Mouse (Mus musculus) hindbrain, embryonic 15.5 days (tissue): ENCODE results near the gene Man2a2. TPM values are rescaled to one million over a fixed set of nuclear protein-coding genes. Genes with fewer than 3 reads are reported as not detected.
A peak's percentile ranks its signal among the peaks of the same experiment; 100 is the strongest.

Experiments used
- ATAC-seq: fragments of 200-750 bp; cut with Nextera tagmentation; 2 replicates; pipeline ENCODE4 v1.8.0; 2017; ENCODE audit warnings: low read depth, moderate number of reproducible peaks, moderate TSS enrichment; ENCODE audit not compliant: low FRiP score
- H3K27ac ChIP-seq: fragments of 300-500 bp; sonication (generic); replicated peaks from 2 replicates; pipeline ENCODE4 v1.5.1; 2015; ENCODE audit warnings: mild to moderate bottlenecking, inconsistent platforms
- H3K27me3 ChIP-seq: fragments of 300-500 bp; sonication (generic); 2 replicates; pipeline ENCODE4 v1.6.1; 2015; ENCODE audit warnings: control low read depth, inconsistent platforms
- H3K36me3 ChIP-seq: fragments of 300-500 bp; sonication (generic); 2 replicates; pipeline ENCODE4 v1.6.1; 2015; ENCODE audit warnings: control low read depth, inconsistent platforms
- H3K4me1 ChIP-seq: fragments of 300-500 bp; sonication (generic); replicated peaks from 2 replicates; pipeline ENCODE4 v1.6.1; 2015; ENCODE audit warnings: control low read depth, inconsistent platforms
- H3K4me2 ChIP-seq: fragments of 300-500 bp; sonication (generic); 2 replicates; pipeline ENCODE4 v1.6.1; 2015; ENCODE audit warnings: moderate library complexity, mild to moderate bottlenecking, inconsistent platforms
- H3K4me3 ChIP-seq: fragments of 300-500 bp; sonication (generic); 2 replicates; pipeline ENCODE4 v1.5.1; 2015; ENCODE audit warnings: mild to moderate bottlenecking, inconsistent platforms
- H3K9ac ChIP-seq: fragments of 300-500 bp; sonication (generic); 2 replicates; pipeline ENCODE4 v1.6.1; 2015; ENCODE audit warnings: inconsistent platforms
- H3K9me3 ChIP-seq: fragments of 300-500 bp; sonication (generic); 2 replicates; pipeline ENCODE4 v1.6.1; 2016; ENCODE audit warnings: control low read depth, inconsistent platforms
- WGBS: fragments of 180-500 bp; shearing (Covaris S2); methylation state at CpG from one replicate; pipeline ENCODE4 v1.1.7; 2015; 5-methylcytosine and 5-hydroxymethylcytosine counted together
- polyA plus RNA-seq: library from polyadenylated mRNA; unstranded; fragments of >200 nt; fragmentation: Nextera tagmentation; extraction: Ambion mirVana; gene quantifications from 2 replicates; pipeline ENCODE4 v1.2.1, GENCODE M21; 2015

The Man2a2 gene
- polyA plus RNA-seq, 1 experiment from 2014 or later: 26.5 TPM

DNA sequence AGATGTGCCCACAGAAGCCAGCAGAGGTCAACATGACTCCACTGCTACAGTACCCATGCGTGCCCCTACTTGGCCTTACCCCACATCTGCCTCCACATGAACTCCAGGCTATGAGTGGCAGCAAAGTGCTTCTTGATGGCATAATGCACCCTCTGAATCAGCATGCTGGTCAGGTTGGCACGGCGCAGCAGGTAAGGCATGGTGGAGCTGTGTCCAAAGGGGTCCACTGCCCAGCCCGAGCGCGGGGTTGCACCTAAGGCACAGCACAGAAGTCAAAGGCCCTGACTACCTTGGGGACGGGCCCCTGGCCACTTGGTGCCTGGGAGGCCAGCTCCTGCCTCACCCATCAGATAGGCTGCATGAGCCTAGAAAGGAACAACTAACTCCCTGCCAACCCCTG is 3.9 kb downstream of the Man2a2 start:
- peaks cover 14% of the 10 kb centered on the region for H3K4me1 ChIP-seq
- H3K4me2 ChIP-seq: no peak overlapping the region
- no peak for ATAC-seq
- H3K9me3 ChIP-seq: no peaks in the 10 kb centered on the region
- no peaks in the 10 kb centered on the region for H3K27me3 ChIP-seq
- 96% methylated on average over 7 of the region's 7 CpGs for WGBS
- H3K36me3 ChIP-seq: peaks cover 46% of the 10 kb centered on the region
- H3K4me3 ChIP-seq: no peak overlapping the region
- H3K9ac ChIP-seq: no peak overlapping the region
- no peak overlapping the region for H3K27ac ChIP-seq

- ATAC-seq: no peak
- H3K27ac ChIP-seq: no peak overlapping the region
- no peak overlapping the region for H3K4me3 ChIP-seq
- WGBS: 83% methylated on average over 2 of the region's 2 CpGs
- H3K27me3 ChIP-seq: no peaks in the 10 kb centered on the region
- no peak overlapping the region for H3K9ac ChIP-seq
- H3K9me3 ChIP-seq: no peaks in the 10 kb centered on the region
- peaks cover 55% of the 10 kb centered on the region for H3K36me3 ChIP-seq
- peaks cover 14% of the 10 kb centered on the region for H3K4me1 ChIP-seq
- no peak overlapping the region for H3K4me2 ChIP-seq
Measured at GRCm38 (mm10) chr7:80365759-80366158, 5.4 kb downstream of the Man2a2 start.

DNA sequence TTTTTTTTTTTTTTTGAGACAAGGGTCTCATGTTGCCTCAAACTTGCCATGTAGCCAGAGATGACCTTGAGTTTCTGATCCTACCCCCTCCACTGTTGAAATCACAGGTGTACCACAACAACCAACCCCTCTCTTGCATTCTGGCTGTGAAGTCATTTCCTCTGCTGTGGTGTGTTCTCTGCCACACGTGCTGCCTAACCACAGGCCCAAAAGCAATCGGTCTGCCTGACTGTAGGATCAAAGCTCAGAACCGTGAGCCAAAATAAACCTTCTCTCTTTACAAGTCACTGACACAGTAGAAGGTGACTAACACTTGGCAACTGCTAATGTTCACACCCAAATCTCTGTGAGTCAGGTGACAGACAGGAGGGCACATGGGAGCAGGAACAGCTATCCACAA is 10.7 kb downstream of the Man2a2 start:
- no peaks in the 10 kb centered on the region for H3K27me3 ChIP-seq
- H3K4me1 ChIP-seq: no peaks in the 10 kb centered on the region
- no peaks in the 10 kb centered on the region for H3K9me3 ChIP-seq
- H3K36me3 ChIP-seq: peaks cover 77% of the 10 kb centered on the region
- H3K9ac ChIP-seq: no peak overlapping the region
- ATAC-seq: no peak
- 76% methylated on average over 3 of the region's 3 CpGs for WGBS
- no peak overlapping the region for H3K27ac ChIP-seq
- H3K4me3 ChIP-seq: no peak overlapping the region
- no peak overlapping the region for H3K4me2 ChIP-seq

DNA sequence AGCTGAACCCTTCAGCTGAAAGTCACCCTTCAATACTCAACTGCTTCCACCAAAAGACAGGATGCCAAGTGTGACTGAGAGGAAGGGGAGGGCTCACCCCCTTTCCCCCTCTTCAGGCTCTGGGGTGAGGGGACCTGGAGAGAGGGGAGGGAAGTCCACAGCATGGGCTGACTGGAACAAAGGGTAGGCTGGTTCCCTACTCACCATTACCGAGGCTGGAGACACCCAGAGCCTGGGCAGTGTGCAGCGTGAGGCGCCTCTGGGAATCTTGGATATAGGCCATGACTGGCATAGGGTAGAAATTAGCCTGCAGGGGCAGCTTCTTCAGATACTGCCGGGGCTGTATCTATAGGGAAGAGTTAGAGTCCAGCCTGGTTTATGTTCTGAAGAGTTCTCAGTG is 13.1 kb downstream of the Man2a2 start:
- H3K4me2 ChIP-seq: no peak overlapping the region
- 51% methylated on average over 4 of the region's 4 CpGs for WGBS
- no peak for ATAC-seq
- H3K9me3 ChIP-seq: no peaks in the 10 kb centered on the region
- no peak overlapping the region for H3K4me3 ChIP-seq
- no peak overlapping the region for H3K27ac ChIP-seq
- no peaks in the 10 kb centered on the region for H3K27me3 ChIP-seq
- no peak overlapping the region for H3K9ac ChIP-seq
- peaks cover 74% of the 10 kb centered on the region for H3K36me3 ChIP-seq
- no peaks in the 10 kb centered on the region for H3K4me1 ChIP-seq

DNA sequence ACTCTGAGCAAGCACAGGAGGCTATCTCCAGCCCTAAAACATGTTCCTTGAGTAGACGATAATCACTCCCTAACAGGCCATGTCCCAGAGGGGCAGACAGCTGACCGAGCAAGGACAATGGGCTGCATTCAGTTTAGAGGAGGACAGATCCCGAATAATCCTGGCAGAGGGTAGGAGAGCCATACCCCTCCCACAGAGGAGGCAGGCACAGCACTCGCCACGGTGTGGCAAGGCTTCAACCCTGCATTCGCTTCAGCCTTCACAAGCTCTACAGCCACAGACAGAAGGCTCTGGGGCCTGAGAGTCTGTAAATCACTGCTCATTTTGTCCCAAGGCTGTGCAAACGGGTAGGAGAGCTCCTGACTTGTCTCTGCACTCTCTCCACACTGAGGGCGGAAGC is 14.0 kb downstream of the Man2a2 start:
- Histone ChIP-seq H3K9me3 (no peaks in the 10 kb centered on the region), H3K27me3 (no peaks in the 10 kb centered on the region), H3K27ac (no peak overlapping the region), H3K4me3 (no peak overlapping the region), H3K36me3 (peaks cover 74% of the 10 kb centered on the region), H3K9ac (no peak overlapping the region), H3K4me2 (no peak overlapping the region), H3K4me1 (no peaks in the 10 kb centered on the region)
- ATAC-seq: peak; percentile 35; the same call in 1 of the 2 replicates
- 22% methylated on average over 8 of the region's 8 CpGs for WGBS

- ATAC-seq: no peak
- 92% methylated on average over 13 of the region's 13 CpGs for WGBS
- no peaks in the 10 kb centered on the region for H3K27me3 ChIP-seq
- H3K4me2 ChIP-seq: no peak overlapping the region
- H3K36me3 ChIP-seq: peaks cover 76% of the 10 kb centered on the region
- no peak overlapping the region for H3K4me3 ChIP-seq
- H3K27ac ChIP-seq: no peak overlapping the region
- no peaks in the 10 kb centered on the region for H3K4me1 ChIP-seq
- no peak overlapping the region for H3K9ac ChIP-seq
- H3K9me3 ChIP-seq: no peaks in the 10 kb centered on the region
Measured at GRCm38 (mm10) chr7:80356351-80356750, 14.8 kb downstream of the Man2a2 start.

DNA sequence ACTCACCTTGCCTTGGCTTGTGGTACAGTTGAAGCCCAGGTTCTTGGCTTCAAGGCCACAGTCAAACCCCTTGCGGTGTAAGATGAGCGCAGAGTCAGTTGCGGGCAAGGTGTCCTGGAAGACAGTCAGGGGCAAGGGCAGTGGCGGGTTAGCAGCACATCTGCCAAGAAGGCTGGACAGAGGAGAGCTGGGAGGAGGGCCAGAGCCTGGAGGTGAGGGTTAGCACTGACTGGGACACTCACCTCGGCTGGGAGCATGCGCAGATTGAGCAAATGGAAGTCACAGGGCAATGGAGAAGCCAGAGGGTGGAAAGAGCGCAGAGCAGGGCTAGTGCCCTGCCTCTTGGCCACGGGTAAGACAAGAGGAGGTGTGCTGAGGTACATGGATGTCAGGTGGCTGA is 18.3 kb downstream of the Man2a2 start:
- no peak overlapping the region for H3K9ac ChIP-seq
- no peaks in the 10 kb centered on the region for H3K27me3 ChIP-seq
- no peak overlapping the region for H3K4me2 ChIP-seq
- ATAC-seq: no peak
- no peak overlapping the region for H3K4me3 ChIP-seq
- H3K9me3 ChIP-seq: no peaks in the 10 kb centered on the region
- H3K4me1 ChIP-seq: no peaks in the 10 kb centered on the region
- 94% methylated on average over 8 of the region's 8 CpGs for WGBS
- peaks cover 68% of the 10 kb centered on the region for H3K36me3 ChIP-seq
- no peak overlapping the region for H3K27ac ChIP-seq

- no peak overlapping the region for H3K27ac ChIP-seq
- H3K36me3 ChIP-seq: peaks cover 50% of the 10 kb centered on the region
- no peak overlapping the region for H3K4me2 ChIP-seq
- H3K9me3 ChIP-seq: no peaks in the 10 kb centered on the region
- 74% methylated on average over 2 of the region's 2 CpGs for WGBS
- H3K27me3 ChIP-seq: no peaks in the 10 kb centered on the region
- no peak for ATAC-seq
- H3K4me1 ChIP-seq: no peaks in the 10 kb centered on the region
- no peak overlapping the region for H3K4me3 ChIP-seq
- no peak overlapping the region for H3K9ac ChIP-seq
Measured at GRCm38 (mm10) chr7:80350808-80351207, 20.4 kb downstream of the Man2a2 start.

DNA sequence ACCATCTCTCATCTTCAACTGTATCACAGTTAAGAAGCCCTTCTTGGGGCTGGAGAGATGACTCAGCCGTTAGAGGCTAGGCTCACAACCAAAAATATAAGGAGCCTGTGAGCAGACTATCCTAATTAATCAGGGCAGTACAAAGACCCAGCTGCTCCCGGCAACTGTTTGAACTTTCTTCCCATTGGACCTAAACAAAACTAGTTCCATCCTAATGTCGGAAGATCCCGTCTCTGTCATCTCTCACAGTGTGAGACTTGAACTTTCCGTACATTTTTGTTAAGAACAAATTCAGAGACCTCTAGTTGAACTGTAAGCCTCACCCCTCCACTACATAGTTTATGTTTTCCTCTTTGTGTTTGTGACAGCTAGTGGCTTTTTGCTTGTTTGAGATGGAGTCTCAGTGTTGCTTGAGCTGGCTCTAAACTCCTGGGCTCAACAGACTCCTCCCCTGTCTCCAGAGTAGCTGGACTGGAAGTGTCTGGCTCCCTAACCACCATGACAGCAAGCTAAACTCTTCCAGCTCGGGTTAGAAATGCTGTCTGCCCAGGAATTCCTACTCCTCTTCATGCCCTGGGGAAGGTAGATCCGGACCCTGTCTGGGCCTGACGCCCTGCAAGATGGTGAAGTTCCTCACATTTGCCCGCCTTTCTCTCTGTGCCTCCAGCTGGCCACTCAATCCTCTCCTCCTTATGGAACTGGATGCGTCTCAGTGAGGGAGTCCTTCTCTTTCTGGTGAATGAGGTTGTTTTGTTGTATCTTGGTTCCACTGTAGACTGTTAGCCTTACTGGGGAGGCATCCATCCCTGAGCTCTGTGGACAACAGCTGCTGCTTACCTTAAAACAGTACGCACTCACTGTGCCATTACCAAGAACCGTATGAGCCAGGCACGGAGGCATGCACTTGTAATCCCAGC is 23.2 kb downstream of the Man2a2 start:
- peaks cover 7% of the 10 kb centered on the region for H3K4me1 ChIP-seq
- no peak overlapping the region for H3K4me2 ChIP-seq
- peaks cover 28% of the 10 kb centered on the region for H3K36me3 ChIP-seq
- no peaks in the 10 kb centered on the region for H3K27me3 ChIP-seq
- ATAC-seq: no peak
- no peak overlapping the region for H3K4me3 ChIP-seq
- H3K9ac ChIP-seq: no peak overlapping the region
- H3K9me3 ChIP-seq: no peaks in the 10 kb centered on the region
- 63% methylated on average over 13 of the region's 13 CpGs for WGBS
- no peak overlapping the region for H3K27ac ChIP-seq

- 82% methylated on average over 5 of the region's 5 CpGs for WGBS
- Histone ChIP-seq H3K4me2 (no peak overlapping the region), H3K4me1 (peaks cover 17% of the 10 kb centered on the region), H3K4me3 (no peak overlapping the region), H3K27ac (no peak overlapping the region), H3K36me3 (peaks cover 19% of the 10 kb centered on the region), H3K9me3 (no peaks in the 10 kb centered on the region), H3K9ac (no peak overlapping the region), H3K27me3 (no peaks in the 10 kb centered on the region)
- no peak for ATAC-seq
Measured at GRCm38 (mm10) chr7:80346830-80347229, 24.3 kb downstream of the Man2a2 start.

GRCm38 (mm10) chr7:80346173-80346572 is 25.0 kb downstream of the Man2a2 start:
- Histone ChIP-seq H3K27me3 (no peaks in the 10 kb centered on the region), H3K27ac (no peak overlapping the region), H3K36me3 (peaks cover 14% of the 10 kb centered on the region), H3K4me1 (peaks cover 21% of the 10 kb centered on the region), H3K9ac (no peak overlapping the region), H3K4me2 (no peak overlapping the region), H3K9me3 (no peaks in the 10 kb centered on the region), H3K4me3 (no peak overlapping the region)
- WGBS: 97% methylated on average over 9 of the region's 9 CpGs
- no peak for ATAC-seq

DNA sequence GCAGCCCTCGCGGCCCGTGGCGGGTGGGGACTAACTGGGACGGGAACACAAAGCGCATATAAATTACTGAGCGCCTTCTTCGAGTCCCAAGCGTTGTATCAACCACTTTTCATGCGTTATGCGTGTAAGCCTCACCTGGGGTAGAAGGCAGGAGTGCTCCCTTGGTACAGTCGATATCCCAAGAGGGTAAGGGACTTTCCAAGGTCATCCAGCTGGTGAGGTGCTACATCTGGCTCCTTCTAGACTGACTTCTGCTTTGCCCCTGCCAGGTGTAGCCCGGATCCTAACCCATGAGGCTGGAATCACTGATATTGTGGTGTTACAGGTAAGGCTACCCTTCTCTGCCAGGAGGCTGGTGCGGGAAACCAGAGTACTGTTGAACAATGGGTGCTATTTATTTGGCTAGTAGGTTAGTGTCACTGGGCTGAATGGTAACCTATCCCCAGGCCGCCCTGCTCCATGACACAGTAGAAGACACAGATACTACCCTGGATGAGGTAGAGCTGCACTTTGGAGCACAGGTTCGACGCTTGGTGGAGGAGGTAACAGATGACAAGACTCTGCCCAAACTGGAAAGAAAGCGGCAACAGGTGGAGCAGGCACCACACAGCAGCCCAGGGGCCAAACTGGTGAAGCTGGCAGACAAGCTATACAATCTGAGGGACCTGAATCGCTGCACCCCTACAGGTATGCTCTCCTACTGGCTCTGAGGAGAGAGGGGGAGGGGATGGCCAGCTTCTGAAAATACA is 27.7 kb downstream of the Man2a2 start:
- WGBS: 26% methylated on average over 19 of the region's 19 CpGs
- H3K4me2 ChIP-seq: peak overlapping the region; percentile 84
- H3K4me1 ChIP-seq: peaks cover 40% of the 10 kb centered on the region
- peak overlapping the region; percentile 68 for H3K9ac ChIP-seq
- no peaks in the 10 kb centered on the region for H3K36me3 ChIP-seq
- peak overlapping the region; percentile 80 for H3K27ac ChIP-seq
- H3K27me3 ChIP-seq: no peaks in the 10 kb centered on the region
- H3K4me3 ChIP-seq: peak overlapping the region; percentile 47
- peak; percentile 7; the same call in 1 of the 2 replicates for ATAC-seq
- H3K9me3 ChIP-seq: no peaks in the 10 kb centered on the region
